ENCODE assay signal across 8 mouse cellular contexts in the genomic region with DNA sequence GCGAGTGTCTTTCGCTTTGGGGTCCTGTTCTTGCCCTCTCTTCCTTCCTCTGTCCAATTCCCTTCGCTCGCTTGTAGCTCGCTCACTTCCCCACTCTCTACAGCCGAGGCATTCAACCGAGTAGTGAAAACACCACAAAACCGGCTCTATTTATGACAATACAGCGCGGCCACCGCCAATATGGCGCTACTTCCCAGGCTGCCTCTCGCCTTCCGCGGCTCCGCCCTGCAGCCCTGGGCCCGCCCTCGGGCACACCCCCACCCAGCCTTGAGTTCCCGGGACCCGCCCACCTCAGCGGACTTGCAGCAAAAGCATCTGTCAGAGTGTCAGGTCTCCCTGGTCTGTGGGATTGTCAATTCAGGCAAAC. TPM values are rescaled to one million over a fixed set of nuclear protein-coding genes. Genes with fewer than 3 reads are reported as not detected.
DNase-seq lines count a peak whose midpoint lies in the region; ATAC-seq and TF ChIP-seq lines count a peak whose summit lies in the region.

A gene (minus strand): TSS at position 194 of the 367 bp plus-strand sequence.

- no peaks in the 10 kb centered on the region; the same call in 1 of the 2 replicates for H3K9me3 ChIP-seq in embryonic facial prominence, embryonic 14.5 days (ENCODE audit: control insufficient read depth, low read length)
- no peaks in the 10 kb centered on the region for H3K9me3 ChIP-seq in limb, embryonic 13.5 days
- H3K9me3 ChIP-seq in midbrain, embryonic 16.5 days (replicated peaks; ENCODE audit: control insufficient read depth, low read length, poor library complexity, severe bottlenecking): no peaks in the 10 kb centered on the region

- no peaks in the 10 kb centered on the region; the same call in 1 of the 2 replicates for H3K4me1 ChIP-seq in embryonic facial prominence, embryonic 14.5 days (ENCODE audit: control insufficient read depth, insufficient read depth, low read length)
- H3K4me1 ChIP-seq in heart, adult 2 months (ENCODE audit: control insufficient read depth, insufficient read depth, low read length): no peaks in the 10 kb centered on the region; the same call in 1 of the 2 replicates
- peaks cover 6% of the 10 kb centered on the region for H3K4me1 ChIP-seq in limb, embryonic 13.5 days
- H3K4me1 ChIP-seq in midbrain, embryonic 16.5 days (ENCODE audit: control insufficient read depth, insufficient read depth, low read length): peaks cover 15% of the 10 kb centered on the region

- intact Hi-C loops in heart, adult 2 months (cut with DNase I): loop anchor here (2.0 to 10.0 kb wide), 2 partner anchors 124 to 900 kb away; a partner anchor contains a TSS

- H3K27ac ChIP-seq in embryonic facial prominence, embryonic 14.5 days (replicated peaks; ENCODE audit: low read depth, low read length): peak within 1 kb of the TSS; percentile 89
- H3K27ac ChIP-seq in heart, adult 2 months: peak within 1 kb of the TSS; percentile 88
- H3K27ac ChIP-seq in limb, embryonic 13.5 days: peak within 1 kb of the TSS; percentile 92
- H3K27ac ChIP-seq in midbrain, embryonic 16.5 days (ENCODE audit: low read length): peak within 1 kb of the TSS; percentile 97

- peak within 1 kb of the TSS; percentile 78 for H3K4me2 ChIP-seq in embryonic facial prominence, embryonic 14.5 days (ENCODE audit: low read depth, low read length)
- H3K4me2 ChIP-seq in limb, embryonic 13.5 days (replicated peaks): peak within 1 kb of the TSS; percentile 68
- peak within 1 kb of the TSS; percentile 79 for H3K4me2 ChIP-seq in midbrain, embryonic 16.5 days (ENCODE audit: low read length)

- TF ChIP-seq CTCF in heart, adult 2 months (IDR thresholded peaks at IDR 0.05): no peak

- H3K79me2 ChIP-seq in heart, adult 2 months (replicated peaks; ENCODE audit: control insufficient read depth, insufficient read depth, low read length): no peaks in the 10 kb centered on the region

- H3K4me3 ChIP-seq in embryonic facial prominence, embryonic 14.5 days (ENCODE audit: low read depth, low read length): peak within 1 kb of the TSS; percentile 92
- peak within 1 kb of the TSS; percentile 90 for H3K4me3 ChIP-seq in heart, adult 2 months
- H3K4me3 ChIP-seq in limb, embryonic 13.5 days: peak within 1 kb of the TSS; percentile 89
- H3K4me3 ChIP-seq in midbrain, embryonic 16.5 days (ENCODE audit: low read depth, low read length): peak within 1 kb of the TSS; percentile 99

- H3K36me3 ChIP-seq in embryonic facial prominence, embryonic 14.5 days (ENCODE audit: control insufficient read depth, insufficient read depth, low read length): peaks cover 7% of the 10 kb centered on the region
- peaks cover 5% of the 10 kb centered on the region for H3K36me3 ChIP-seq in heart, adult 2 months (ENCODE audit: control insufficient read depth, insufficient read depth, low read length)
- H3K36me3 ChIP-seq in limb, embryonic 13.5 days: peaks cover 6% of the 10 kb centered on the region
- H3K36me3 ChIP-seq in midbrain, embryonic 16.5 days (ENCODE audit: control insufficient read depth, insufficient read depth, low read length): peaks cover 2% of the 10 kb centered on the region; the same call in 1 of the 2 replicates

- peak; percentile 100 for ATAC-seq in embryonic facial prominence, embryonic 14.5 days (ENCODE audit: low read depth)
- ATAC-seq in limb, embryonic 13.5 days (ENCODE audit: low FRiP score, low read depth): peak; percentile 99
- ATAC-seq in midbrain, embryonic 16.5 days: peak; percentile 100

- peak; percentile 84 for TF ChIP-seq POLR2A in heart, adult 2 months (IDR thresholded peaks at IDR 0.05; ENCODE audit: insufficient read depth, low read depth, low read length)

- TF ChIP-seq EP300 in heart, adult 2 months (IDR thresholded peaks at IDR 0.05; ENCODE audit: insufficient read depth, low read depth, low read length): 0 out of 2 replicates have a peak, but pooled peaks have one; percentile 22

- H3K27me3 ChIP-seq in embryonic facial prominence, embryonic 14.5 days (replicated peaks; ENCODE audit: control insufficient read depth, insufficient read depth, low read length): 0 out of 2 replicates have a peak, but pooled peaks cover 4% of the 10 kb centered on the region
- H3K27me3 ChIP-seq in heart, adult 2 months (ENCODE audit: control insufficient read depth, insufficient read depth, low read length): no peaks in the 10 kb centered on the region
- 0 out of 2 replicates have a peak, but pooled peaks cover 2% of the 10 kb centered on the region for H3K27me3 ChIP-seq in limb, embryonic 13.5 days
- no peaks in the 10 kb centered on the region for H3K27me3 ChIP-seq in midbrain, embryonic 16.5 days (ENCODE audit: control insufficient read depth, insufficient read depth, low read depth, low read length)

- peak; percentile 90 for DNase-seq in 3T3-L1 (ENCODE audit: low read depth, low spot score)
- DNase-seq in adrenal gland, postnatal 4 days (ENCODE audit: low spot score in 2 of 2): peak; percentile 85 to 91
- DNase-seq in embryonic facial prominence, embryonic 14.5 days (ENCODE audit: low spot score): peak; percentile 96
- DNase-seq in heart, adult 2 months: peak; percentile 93 to 95
- DNase-seq in kidney, adult 8-10 months: peak; percentile 92 to 95
- DNase-seq in spleen, postnatal 10 days (ENCODE audit: low spot score in 2 of 2): peak; percentile 82 to 94

- peak within 1 kb of the TSS; percentile 84 for H3K9ac ChIP-seq in embryonic facial prominence, embryonic 14.5 days (ENCODE audit: low read depth, low read length)
- H3K9ac ChIP-seq in heart, adult 2 months (ENCODE audit: low read depth, low read length): peak within 1 kb of the TSS; percentile 84
- peak within 1 kb of the TSS; percentile 86 for H3K9ac ChIP-seq in limb, embryonic 13.5 days
- peak within 1 kb of the TSS; percentile 98 for H3K9ac ChIP-seq in midbrain, embryonic 16.5 days (ENCODE audit: low read depth, low read length)

- WGBS in embryonic facial prominence, embryonic 14.5 days: 0% methylated on average over 21 of the region's 21 CpGs
- WGBS in heart, adult 2 months: under 1% methylated on average over 21 of the region's 21 CpGs
- under 1% methylated on average over 21 of the region's 21 CpGs for WGBS in limb, embryonic 13.5 days
- under 1% methylated on average over 21 of the region's 21 CpGs for WGBS in midbrain, embryonic 16.5 days

RNA-seq across cellular contexts. Expression of the gene that starts here (rescaled TPM):
- 10 to 100 TPM; 12.2 to 13.2 TPM for total RNA-seq in adrenal gland, postnatal 4 days (2021)
- 12.5 and 14.1 TPM in 2 replicates for polyA plus RNA-seq in embryonic facial prominence, embryonic 14.5 days (2014; fragmentation: Nextera tagmentation; extraction: Ambion mirVana)
- 1 to 10 TPM; 7.3 to 7.9 TPM for total RNA-seq in heart, adult 2 months (2021)
- polyA plus RNA-seq in heart, adult 2 months (2012; rRNA removed): 2.9 and 5.6 TPM in 2 replicates
- polyA plus RNA-seq in limb, embryonic 13.5 days (2015; fragmentation: Nextera tagmentation; extraction: Ambion mirVana): 17.9 and 20.3 TPM in 2 replicates
- polyA plus RNA-seq in midbrain, embryonic 16.5 days (2015; fragmentation: Nextera tagmentation; extraction: Ambion mirVana): 21.5 and 22.7 TPM in 2 replicates

Comparison
In these comparisons a context has a peak if more than half of its experiments do, and no peak if none do; other contexts are left out.
1. Peak in every context shown above with its lines: DNase-seq, ATAC-seq, H3K4me3 ChIP-seq and H3K27ac ChIP-seq.